Mouse (Mus musculus) MN1 (cell line): ENCODE results near the gene Btg1.

Source experiments
- DNase-seq: peaks from one replicate; pipeline ENCODE4 v3.0.0-alpha.2; 2016; ENCODE audit warnings: low spot score

The Btg1 gene

GRCm38 (mm10) chr10:96616001-96616708 lies 651 bp upstream of the Btg1 start:
- no peak for DNase-seq

DNA sequence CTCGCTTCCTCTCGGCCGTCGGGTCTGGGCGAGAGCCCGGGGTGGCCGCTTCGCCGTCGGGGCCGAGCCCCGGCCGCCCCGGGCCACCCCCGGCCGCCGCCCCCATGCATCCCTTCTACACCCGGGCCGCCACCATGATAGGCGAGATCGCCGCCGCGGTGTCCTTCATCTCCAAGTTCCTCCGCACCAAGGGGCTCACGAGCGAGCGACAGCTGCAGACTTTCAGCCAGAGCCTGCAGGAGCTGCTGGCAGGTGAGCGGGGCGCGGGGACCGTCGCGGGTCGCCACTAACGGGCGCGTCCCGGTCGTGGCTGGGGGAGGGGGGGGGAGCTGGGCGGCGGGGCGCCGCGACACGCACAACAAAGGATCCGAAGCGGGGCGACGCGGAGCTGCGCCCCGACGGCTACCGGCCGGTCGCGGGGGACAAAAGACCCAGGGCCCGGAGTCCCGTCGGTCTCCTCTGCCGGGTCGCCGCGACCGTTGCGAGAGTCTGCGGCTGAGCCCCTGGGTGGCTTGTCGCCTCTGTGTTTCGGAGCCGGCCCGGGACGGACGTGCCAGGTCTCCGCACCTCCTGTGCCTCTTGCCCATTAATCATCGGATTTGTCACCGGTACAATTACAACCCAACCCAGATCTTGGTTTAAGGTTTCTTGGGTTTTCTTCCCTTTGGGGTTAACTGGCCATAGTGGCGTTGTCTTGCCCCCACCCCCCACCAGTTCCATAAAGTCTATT lies 580 bp downstream of the Btg1 start:
- peak; percentile 60 for DNase-seq

- peak; percentile 75 for DNase-seq
Measured at GRCm38 (mm10) chr10:96617951-96618575, 1.3 kb downstream of the Btg1 start.

DNA sequence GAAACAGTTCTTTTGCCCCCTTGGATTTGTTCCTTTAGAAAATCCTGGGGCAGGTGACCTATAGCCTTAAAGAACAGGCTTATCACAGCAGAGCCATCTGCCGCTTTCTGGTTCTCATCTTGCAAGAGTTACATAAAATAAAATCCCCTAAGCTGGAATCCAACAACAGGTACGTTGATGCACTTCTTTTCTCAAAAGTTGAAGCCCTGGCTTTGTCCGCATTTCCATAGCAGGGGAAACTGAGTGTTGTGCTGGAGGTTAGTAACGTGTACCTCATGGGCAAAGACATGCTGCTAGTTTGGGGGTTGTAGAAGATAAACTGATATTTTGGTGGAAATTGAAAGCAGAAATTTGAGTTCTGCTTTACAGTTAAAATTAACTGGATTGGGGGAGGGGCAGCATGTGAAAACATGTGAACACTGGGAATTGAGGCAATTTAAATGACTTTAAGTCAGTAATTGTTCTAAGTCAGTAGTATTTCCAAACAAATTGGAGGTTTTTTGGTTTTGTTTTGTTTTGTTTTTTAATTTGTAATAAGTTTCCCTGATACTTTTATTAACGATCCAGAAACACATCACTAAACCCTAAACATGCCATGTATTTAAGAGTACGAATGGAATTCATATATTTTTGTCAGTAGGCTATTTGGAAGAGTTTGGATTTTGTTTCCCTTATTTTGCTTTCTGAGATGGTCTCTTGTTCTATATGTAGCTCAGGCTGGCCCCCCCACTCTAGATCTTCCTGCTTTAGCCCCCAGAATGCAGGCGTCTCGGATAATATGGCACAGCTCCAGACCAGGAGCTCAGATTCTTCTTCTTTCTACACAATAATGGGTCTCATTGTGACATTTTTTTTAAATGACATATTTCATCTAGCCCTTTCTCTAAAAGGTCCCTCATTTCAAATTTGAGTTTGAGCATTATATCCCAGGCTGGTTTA lies 3.4 kb downstream of the Btg1 start:
- peak; percentile 23 for DNase-seq

- peak; percentile 40 for DNase-seq
Measured at GRCm38 (mm10) chr10:96620890-96621271, 4.1 kb downstream of the Btg1 start.

DNA sequence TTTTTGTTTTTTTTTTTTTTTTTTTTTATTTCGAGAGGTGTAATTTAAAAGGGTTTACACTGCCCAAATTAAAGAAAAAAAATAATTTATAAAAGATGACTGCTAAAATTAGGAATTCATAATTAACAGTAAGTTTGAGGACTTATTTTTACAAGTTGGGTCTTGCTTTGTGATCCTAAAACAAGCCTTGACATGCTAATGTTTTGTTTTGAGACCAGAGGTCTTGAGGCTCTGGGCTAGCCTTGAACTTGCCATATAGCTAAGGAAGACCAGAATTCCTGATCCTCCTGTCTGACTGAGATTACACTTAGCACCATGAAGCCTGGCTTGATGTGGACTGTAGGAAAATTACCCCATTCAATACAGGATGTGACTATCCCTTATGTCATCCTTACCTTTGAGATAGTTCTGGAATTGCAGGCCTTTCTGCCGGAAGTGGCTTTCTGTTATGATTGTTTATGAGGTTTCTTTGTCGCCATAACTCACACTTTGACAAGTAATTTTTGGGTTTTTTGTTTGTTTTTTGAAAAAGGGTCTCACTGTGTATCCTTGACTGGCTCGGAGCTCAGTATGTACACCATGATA lies 4.6 kb downstream of the Btg1 start:
- peak; percentile 18 for DNase-seq

GRCm38 (mm10) chr10:96621980-96622645 lies 5.3 kb downstream of the Btg1 start:
- no peak for DNase-seq

GRCm38 (mm10) chr10:96622761-96623632 lies 6.2 kb downstream of the Btg1 start:
- DNase-seq = no peak

DNA sequence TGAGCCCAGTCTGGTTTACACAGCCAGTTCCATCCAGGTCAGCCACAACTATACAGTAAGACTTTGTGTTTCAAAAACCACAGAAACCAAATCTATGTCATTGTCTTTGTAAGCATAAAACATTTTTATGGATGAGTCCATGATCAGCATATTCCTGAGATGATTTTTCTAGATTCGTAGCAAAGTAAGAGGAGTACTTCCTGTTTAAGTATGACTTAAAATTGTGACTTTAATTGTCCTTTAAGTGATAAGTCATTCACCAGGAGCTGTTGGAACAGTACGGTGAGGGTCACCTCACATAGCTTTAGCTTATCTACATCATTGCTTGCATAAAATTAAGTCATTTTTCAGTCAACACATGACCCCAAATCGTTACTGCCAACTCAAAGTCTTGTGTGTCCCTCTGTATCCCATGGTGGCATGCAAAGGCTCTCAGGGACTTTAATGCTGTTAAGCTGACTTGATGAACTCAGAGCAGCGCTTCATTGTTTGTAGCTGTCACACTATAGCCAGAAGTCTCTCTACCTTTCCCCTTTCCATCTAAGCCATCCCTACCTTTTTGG lies 6.9 kb downstream of the Btg1 start:
- no peak for DNase-seq

DNA sequence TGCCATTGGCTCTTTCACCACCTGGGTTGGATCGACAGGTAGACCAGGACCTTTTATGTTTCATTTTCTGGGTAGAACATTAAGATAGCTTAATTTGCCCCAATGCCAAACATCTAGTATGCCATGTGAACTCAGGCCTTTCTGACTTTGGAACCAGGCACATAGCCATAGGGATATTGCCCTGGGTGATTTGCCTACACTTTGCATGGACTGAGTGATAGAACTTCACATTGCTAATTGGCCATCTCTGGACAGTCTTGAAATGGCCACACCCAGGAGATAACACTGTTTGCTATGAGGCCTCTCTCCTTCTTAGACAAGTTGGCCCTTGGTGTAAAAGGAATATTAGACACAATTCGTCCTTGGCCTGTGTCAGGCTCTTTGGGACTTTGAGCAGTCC lies 7.6 kb downstream of the Btg1 start:
- no peak for DNase-seq

DNA sequence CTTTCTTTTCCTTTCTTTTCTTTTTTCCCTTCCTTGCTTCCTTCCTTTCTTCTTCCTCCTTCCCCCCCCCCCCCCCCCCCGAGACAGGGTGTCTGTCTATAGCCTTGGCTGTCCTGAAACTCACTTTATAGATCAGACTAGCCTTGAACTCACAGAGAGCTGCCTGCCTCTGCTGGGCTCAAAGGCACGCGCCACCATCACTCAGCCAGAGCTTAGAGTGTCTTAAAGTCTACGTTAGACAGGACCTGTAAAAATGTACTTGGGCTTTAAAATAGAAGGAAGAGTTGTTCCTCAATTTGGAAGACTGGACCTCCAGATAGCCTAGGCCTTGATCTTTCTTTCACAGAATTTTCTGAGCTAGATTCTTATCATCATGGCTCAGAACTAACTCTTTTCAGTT lies 8.3 kb downstream of the Btg1 start:
- DNase-seq = no peak

GRCm38 (mm10) chr10:96625682-96626081 lies 8.9 kb downstream of the Btg1 start:
- DNase-seq = no peak

DNA sequence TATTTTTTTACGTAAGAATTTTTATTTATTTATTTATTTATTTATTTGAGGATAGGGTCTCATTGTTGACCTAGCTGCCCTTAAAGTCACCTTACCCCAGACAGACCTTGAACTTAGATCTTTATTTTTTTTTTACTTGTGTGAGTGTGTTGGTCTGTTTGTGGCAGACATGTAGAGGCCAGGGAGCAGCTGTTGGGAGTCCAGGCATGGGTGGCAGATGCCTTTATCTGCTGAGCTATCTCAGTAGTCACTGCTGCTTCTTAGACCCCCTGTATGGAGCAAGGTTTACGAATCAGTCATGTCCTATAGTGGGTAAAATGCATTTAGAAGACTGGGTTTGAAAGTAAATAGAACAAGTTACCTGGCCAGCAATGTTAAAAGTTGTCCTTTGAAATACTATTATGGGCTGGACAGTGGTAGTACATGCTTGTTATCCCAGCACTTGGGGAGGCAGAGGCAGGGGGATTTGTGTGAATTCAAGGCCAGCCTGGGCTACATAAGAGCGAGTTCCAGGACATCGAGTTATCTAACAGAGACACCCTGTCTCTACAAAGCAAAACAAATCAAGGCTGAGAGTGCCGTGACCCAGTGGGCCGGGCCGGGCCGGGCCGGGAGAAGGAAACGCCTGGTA lies 9.4 kb downstream of the Btg1 start:
- no peak for DNase-seq

GRCm38 (mm10) chr10:96627332-96627731 lies 10.5 kb downstream of the Btg1 start:
- no peak for DNase-seq

GRCm38 (mm10) chr10:96628100-96628912 lies 11.5 kb downstream of the Btg1 start:
- no peak for DNase-seq

DNA sequence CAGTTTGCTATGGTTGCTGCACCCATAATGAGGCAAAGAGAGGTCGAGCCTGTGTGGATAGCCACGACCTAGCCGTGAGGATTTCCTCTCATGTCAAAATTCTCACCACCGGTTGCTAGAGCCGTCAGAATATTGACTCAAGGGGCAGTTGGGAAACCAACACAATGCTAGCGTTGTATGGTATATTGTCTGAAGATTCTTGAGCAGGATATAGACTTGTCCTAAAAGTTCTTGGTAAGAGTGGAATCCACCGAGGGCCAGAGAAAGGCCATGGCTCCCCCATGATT lies 12.1 kb downstream of the Btg1 start:
- no peak for DNase-seq

GRCm38 (mm10) chr10:96630110-96630509 lies 13.3 kb downstream of the Btg1 start:
- DNase-seq = no peak

- DNase-seq = no peak
Measured at GRCm38 (mm10) chr10:96631066-96631711, 14.4 kb downstream of the Btg1 start.
